Mouse (Mus musculus) central nervous system, embryonic 11.5 days (tissue): ENCODE results near the gene Gstm5. TPM values are rescaled to one million over a fixed set of nuclear protein-coding genes. Genes with fewer than 3 reads are reported as not detected.

Experiments used
- polyA plus RNA-seq: library from polyadenylated mRNA; depleted of rRNA; stranded (reverse); fragments of >200 nt; gene quantifications from 2 replicates; pipeline ENCODE4 v1.2.3, GENCODE M21; 2012; rRNA removed

Gene Gstm5
- 118 and 190 TPM in 2 replicates for polyA plus RNA-seq

DNA sequence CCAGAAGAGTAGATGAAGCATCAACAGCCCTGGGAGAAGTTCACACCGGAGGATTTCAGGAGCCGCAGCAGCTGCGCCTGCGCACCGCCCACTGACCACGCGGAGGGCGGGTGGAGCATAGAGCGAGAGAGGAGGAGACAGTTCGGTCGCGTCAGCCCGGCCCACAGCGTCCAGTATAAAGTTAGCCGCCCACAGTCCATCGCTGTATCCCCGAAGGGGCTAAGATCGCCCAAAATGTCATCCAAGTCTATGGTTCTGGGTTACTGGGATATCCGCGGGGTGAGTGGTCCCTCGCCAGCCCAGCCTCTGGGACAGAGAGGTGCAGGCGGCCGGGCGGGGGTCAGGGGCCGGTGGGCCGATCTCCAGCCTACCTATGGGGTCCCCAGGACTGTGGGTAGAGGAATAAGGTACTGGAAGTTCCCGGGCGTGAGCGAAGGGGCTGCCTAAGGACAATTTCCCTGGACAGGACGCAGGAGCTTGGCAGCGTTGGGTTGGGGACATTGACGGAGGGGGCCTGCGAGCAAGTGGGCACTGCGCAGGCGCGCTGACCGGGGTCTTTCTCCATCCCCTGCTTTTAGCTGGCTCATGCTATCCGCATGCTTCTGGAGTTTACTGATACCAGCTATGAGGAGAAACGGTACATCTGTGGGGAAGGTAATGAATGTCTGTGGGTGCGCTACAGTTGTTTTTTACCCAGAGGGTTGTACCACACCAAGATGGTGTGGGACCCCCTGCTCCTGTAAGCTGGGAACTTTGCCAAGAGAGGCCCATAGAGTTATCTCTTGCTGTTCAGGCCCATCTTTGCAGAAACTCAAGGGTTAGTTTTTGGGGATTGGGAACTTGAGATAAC is at the start of gene Gstm5:
TSS of gene Gstm5 (plus strand) at position 102 of the 850 bp plus-strand sequence.

DNA sequence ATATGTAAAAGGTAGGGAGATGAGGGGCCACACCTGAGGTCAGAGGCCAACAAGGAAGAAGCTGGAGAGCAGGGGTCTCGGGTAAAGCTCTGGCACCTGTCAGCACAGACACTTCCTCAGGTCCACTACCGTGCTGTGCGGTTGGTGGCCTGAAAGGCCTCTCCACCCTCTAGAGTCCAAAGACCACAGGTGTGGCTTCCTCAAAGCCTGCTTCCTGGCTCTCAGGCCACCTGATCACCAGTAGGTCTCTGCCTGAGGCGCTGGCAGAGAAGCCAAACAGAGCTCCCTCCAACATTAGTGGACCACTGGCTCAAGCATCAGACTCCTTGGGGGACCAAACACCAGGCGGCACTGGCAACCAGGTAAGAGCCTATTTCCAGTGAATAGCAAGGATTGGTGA is 18.6 kb upstream of the Gstm5 start, which contains the start of gene Eps8l3:
TSS of gene Eps8l3 (plus strand) at position 225 of the 400 bp plus-strand sequence.

DNA sequence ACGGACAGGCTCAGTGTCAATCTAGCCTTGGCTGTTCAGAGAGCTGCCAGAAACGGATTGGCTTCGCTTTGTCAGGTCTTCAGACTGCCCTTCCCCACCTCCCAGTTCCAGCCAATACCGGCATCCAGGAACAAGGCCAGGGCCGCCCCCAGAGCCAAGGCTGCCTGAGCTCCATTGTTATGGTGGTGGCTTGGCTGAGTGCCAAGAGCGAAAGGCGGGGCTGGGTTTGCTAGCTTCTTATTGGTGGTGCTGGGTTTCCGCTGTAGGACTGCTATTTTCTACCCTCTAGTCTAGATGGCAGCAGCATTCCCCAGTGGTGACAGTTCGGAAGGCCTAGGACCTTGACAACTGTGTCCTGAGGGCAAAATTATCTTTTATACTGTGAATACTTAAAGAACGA is 36.0 kb downstream of the Gstm5 start, which contains the start of gene Gstm7:
TSS of gene Gstm7 (minus strand) at position 148 of the 400 bp plus-strand sequence.

DNA sequence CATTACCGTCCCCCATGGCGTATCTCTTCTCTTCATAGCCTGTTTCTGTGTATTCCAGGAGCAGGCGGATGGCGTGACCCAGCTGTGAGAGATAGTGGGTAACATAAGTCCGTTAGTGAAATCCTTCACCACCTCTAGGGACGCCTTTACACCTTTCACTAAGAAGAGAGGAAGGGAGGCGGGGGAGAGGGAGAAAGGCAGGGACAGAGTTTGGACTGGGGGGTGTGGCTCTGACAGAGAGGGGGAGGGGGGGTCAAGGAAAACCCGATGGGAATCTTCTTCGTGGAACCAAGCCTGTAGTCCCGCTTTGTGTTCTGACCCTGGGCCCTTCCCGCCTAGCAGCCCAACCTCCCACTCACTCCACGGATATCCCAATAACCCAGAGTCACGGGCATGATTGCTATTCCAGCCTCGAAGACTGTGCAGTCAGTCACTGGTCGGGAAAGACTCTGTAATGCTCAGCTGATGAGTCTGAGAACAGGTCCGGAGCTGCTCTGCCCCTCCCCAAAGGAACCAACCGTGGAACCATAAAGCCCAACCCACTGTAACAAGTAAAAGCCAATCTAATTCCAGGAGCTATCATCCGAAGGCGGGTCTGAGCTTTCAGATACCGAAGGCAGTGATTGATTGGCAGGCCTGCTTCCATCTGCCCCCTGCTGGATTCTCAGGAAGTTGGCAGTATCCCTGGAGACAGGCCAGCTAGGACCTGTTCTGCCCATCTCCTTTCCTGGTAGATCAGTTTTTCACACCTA is 47.8 kb downstream of the Gstm5 start, which contains the start of gene Gstm6:
TSS of gene Gstm6 (minus strand) at position 511 of the 752 bp plus-strand sequence.

Other genes starting within 250 kb of the Gstm5 start
- gene Ahcyl1, start 199.3 kb upstream of the Gstm5 start, polyA plus RNA-seq: 122 and 155 TPM in 2 replicates
- 5.8 and 6.5 TPM in 2 replicates for gene Csf1, start 135.4 kb upstream of the Gstm5 start, polyA plus RNA-seq
- 0.05 TPM in 1 of 2 replicates, not detected in the other for gene Eps8l3, start 18.6 kb upstream of the Gstm5 start, polyA plus RNA-seq
- 45.9 and 46.4 TPM in 2 replicates for gene Gstm7, start 36.0 kb downstream of the Gstm5 start, polyA plus RNA-seq
- 6.6 and 7.8 TPM in 2 replicates for gene Gstm6, start 47.9 kb downstream of the Gstm5 start, polyA plus RNA-seq
- gene Gstm3, start 73.5 kb downstream of the Gstm5 start, polyA plus RNA-seq: 0.12 and 0.15 TPM in 2 replicates
- gene Gstm2, start 90.6 kb downstream of the Gstm5 start, polyA plus RNA-seq: 12.0 and 24.8 TPM in 2 replicates
- 18.9 and 24.1 TPM in 2 replicates for gene Gstm1, start 122.2 kb downstream of the Gstm5 start, polyA plus RNA-seq
- 9.9 and 12.1 TPM in 2 replicates for gene Gstm4, start 149.1 kb downstream of the Gstm5 start, polyA plus RNA-seq
- 53.1 and 80.6 TPM in 2 replicates for gene Ampd2, start 190.8 kb downstream of the Gstm5 start, polyA plus RNA-seq
- gene Gnat2, start 197.0 kb downstream of the Gstm5 start, polyA plus RNA-seq: 0.70 and 0.80 TPM in 2 replicates